Mouse (Mus musculus): Measurements from ENCODE around the gene Gimap1.
A peak's percentile ranks its signal among the peaks of the same experiment; 100 is the strongest.

The Gimap1 gene

DNA sequence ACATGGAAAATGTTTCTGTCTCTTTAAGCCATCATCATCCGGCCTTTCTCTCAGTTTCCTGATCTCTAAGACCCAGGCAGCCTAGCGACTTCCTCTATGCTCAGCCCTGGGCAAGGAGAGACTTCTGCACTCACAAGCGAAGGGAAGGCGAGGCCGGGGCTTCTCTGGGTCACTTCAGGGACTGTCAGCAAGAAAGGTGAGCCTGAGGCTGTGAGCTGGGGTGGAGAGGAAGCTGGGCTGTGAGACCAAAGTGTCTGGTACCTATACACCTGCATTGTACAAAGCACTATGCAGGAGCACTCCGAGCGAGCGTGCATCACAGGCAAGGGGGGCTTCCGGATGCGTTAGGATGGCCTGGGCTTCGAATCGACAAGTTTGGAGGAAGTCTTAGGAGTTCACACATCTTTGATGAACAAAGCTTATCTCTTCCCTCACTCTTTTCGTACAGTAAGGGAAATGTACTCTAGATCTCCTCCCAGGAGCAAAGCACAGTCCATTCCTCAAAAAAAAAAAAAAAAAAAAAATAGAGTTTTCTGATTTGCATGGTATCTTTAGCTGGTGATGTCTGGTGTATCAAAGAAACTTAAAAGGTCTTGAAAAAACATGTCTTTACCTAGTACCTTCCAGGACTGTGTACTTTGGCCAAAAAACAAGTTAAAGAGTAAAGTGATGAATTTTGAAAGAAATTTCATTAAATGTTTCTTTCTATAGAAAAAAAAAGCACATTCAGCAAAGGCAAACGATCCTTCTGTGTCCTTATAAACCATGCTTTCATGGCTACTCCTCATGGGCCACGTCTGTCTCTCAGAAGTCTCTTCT is at the start of gene Gimap1:
Gene Gimap1 (plus strand): TSS at position 94 of the 819 bp plus-strand sequence.
- DNase-seq (ENCODE audit: low spot score), result peak; percentile 52

DNA sequence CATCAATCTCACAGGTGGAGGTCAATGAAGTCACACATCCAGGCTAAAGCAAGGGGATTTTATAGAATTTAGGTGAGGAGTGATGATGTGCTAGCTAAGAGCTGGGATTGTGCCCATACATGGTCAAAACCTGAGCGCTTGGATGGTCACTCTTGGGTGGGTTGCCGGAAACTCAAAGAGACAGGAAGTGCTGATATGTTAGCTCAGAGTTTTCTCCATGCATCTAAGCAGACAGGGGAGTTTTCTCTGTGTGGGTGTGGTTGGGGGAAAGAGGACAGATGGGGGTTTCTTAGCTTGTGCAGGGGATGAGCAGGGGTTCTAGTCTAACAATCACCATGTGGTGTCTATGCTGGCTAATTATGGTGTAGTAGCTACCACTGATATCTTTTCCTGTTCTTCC is 49.5 kb upstream of the Gimap1 start:
- no peak for DNase-seq (ENCODE audit: low spot score)

DNA sequence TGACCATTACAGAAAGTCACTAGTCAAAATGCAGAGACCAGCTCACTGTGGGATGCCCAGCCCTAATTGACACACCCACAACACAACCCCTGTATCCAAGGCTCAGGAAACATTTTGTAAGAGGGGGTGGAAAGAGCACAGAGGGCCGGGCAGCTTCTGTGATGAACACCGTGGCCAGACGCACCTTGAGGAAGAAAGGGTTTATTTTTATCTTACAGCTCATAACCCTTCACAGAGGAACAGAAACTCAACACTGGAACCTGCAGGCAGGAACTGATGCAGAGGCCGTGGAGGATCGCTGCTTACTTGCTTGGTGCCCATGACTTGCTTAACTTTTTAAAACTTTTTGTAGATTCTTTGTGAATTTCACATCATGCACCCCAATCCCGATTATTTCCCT is 45.9 kb upstream of the Gimap1 start:
- no peak for DNase-seq (ENCODE audit: low spot score)

DNA sequence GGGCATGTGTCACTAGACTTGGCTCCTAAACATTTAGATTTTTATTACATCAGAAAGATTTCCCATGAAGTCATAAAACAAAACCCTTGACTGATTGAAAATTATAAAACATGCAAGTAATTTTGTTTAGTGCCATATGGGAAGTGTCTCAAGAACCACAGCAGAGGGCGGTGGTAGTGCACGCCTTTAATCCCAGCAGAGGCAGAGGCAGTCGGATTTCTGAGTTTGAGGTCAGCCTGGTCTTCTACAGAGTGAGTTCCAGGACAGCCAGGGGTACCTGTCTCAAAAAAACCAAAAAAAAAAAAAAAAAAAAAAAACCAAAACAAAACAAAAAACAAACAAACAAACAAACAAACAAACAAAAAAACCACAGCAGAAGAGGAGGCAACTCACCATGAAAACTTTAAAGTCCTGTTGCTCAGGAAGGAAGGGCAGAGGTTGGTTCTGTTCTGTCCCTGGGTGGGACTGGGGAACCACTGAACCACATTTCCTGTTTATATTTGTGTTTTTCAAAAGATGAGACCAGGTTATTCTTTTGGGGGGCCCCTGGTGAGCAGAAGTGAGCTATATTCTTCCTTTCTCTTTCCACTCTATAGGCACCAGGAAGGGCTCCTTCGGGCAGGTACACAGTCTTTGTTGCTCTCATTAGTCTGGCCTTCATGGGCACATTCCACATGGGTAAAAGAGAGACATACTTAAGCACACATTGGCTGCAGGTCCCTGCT is 41.9 kb upstream of the Gimap1 start:
- no peak for DNase-seq (ENCODE audit: low spot score)

DNA sequence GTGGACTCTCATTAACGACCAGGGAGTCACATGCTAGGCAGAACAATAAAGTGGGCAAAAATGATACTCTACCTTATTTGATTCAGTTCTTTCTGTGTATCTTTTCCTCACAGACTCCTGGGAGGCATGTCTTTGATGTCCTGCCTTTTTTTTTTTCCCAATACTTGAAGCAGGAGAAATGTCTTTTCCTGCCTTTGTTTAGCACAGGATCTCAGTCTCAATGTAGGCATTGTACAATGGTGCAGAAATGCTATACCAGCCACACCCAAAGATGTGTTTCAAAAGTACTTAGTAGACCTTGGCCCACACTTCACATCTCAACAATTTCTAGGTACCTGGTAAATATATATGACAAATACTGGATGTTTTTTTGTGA is 41.3 kb upstream of the Gimap1 start:
- no peak for DNase-seq (ENCODE audit: low spot score)

DNA sequence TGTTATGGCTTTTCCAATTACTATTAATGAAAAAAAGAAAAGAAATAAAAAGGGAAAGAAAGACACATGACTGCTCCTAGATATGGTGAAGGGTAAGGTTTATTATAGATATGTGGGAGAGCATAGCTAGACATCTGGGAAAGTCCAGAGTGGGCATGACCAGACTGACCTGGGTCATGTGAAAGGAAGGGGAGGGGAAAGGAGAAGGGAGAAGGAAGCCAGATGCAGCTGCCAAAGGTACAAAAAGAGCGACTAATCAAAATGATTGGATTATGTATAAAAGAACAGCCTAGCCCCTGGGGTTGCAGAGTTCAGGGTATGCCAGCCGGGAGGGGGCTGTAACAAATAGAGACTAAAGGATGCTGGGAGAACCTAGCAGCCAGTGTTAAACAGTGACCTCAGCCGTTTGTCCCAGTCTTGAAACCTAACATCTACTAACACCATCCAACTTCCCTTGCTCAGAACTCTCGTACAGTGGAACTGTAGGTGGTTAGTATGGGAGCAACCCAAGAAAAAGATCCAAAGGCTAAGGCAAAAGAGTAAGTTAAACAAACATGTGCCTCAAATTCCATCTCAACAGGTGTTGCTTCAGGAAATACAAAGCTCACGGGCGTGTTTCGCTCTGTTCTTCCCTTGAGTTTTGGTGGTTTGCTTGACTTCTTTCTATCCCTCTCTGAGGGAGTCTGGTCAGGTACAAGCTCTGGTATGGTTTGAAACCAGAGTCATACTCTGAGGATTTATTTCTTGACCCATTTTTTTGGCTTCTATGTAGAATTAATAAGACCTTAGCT is 40.6 kb upstream of the Gimap1 start:
- DNase-seq (ENCODE audit: low spot score), result no peak

DNA sequence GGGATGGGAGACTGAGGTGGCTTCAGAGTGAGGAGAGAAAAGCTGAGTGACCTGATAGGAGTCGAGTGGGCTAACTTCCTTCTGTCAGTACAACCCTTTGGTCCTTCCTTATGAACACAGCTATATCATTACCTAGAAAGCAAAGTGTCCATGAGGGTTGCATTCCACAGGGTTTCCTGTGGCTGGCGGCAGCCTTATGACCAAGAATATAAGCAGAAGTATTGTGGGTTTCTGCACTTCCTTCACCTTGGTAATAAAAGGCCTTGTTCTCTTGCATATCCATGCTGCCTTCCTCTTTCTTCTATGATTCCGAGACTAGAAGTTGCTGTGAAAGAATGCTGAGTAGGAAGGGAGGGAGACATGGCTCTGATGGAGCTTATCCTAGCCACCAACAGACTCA is 40.0 kb upstream of the Gimap1 start:
- DNase-seq (ENCODE audit: low spot score), result no peak

DNA sequence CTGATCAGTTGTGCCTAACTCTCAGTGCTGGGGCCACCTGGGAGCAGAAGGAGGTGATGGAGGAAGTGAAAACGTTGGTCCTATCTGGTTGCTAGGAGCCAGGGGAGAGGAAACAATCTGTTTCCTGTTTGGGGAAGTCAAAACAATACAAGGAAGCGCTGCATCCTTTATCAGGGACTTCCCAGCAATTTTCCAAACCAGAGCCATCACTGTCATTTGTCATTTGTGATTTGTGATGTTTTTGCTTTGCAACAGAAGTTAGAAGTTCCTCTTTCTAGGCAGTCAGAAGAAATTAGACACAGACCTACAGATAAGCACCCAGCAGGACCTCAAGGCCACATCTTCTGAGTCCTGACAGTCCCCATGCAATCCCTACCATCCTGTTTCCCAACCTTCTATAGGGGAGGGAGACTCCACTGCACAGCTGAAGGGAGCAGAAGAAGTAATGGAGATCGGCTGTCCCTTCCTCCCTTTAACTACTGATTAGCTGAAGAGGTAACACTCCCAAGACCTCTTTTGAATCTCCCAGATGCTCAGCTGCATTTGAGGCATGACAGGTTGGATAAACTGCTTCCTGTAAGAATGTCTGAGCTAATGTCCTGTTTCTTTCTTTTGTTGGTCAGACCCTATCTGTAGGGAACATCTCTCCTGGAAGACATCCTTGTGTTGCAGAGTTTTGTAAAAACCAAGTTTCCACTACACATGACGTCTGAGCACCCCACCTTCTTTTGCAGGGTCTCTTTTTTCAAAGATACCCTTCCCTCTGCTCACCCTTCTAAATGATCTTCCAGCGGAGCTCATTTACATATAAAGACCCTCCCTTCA is 38.4 kb upstream of the Gimap1 start:
- DNase-seq (ENCODE audit: low spot score), result no peak

DNA sequence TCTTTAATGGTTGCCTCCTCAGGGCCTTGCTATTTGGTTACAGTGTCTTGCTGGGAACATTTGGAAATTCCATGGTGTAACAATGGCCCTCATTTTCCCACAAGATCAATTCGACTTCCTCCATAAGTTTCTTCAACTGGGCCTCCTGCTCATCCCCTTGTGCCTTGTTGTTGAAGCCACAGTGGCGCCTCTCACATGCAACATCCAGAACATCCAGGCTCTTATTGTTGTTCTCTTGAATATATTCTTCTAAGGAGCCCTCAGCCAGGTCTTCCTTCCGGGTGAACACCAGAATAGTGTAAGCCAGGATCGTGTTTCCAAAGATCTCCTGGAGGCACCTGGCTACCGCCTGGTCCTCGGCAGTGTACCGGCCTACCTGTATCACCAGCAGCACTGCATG is 36.7 kb upstream of the Gimap1 start:
- no peak for DNase-seq (ENCODE audit: low spot score)

DNA sequence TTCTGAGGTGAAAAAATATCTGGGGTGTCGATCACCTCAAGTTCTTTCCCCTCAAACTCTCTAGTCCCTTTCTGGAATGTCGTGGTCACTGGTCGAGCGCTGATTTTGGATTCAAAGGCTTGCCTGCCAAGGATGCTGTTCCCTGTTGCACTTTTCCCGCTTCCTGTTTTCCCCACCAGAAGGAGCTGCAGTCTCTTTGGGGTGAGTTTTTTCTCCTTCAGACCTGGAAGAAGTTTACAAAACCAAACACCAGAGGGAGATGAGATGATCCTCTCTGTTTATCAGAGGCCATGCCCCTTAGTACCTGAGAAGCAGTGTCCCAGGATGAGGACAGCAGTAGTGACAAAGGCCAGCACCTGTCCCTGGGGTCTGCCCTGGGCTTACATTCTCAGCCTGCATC is 36.3 kb upstream of the Gimap1 start:
- no peak for DNase-seq (ENCODE audit: low spot score)

DNA sequence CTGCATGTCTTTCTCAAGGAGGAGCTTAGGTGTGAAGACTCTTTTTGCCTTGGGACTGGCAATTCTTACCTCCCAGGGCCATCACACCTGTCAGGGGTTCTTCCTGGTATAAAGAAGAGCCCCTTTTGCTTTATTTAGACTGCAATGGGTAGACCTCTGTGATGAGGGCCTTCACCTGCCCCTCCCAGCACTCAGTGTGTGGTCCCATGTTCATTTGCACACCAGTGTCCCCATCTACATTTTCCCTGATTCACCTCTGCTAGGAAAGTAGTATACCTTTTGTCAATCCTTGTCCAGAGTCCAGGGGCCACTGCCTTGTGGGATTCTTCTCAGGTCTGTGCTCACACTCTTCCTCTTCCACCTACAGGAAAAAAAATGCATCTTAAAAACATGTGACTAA is 34.7 kb upstream of the Gimap1 start:
- no peak for DNase-seq (ENCODE audit: low spot score)

DNA sequence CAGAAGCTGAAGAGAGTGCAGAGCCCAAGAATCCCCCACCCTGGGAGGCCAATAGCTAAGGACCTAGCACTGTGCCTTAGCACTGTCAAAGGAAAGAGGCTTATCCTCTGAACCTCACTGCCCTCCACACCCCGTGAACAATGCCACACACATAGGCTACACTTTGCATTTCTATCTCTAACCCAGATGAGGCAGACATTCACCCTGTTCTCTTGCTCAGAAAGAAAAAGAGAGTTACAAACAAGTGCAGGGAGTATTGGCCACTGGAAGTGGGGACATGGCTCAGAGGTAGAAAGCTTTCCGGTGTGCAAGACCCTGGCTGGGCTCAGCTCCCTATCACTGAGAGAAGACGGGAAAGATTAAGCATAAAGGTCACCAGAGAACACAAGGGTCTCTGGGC is 32.7 kb upstream of the Gimap1 start:
- no peak for DNase-seq (ENCODE audit: low spot score)

DNA sequence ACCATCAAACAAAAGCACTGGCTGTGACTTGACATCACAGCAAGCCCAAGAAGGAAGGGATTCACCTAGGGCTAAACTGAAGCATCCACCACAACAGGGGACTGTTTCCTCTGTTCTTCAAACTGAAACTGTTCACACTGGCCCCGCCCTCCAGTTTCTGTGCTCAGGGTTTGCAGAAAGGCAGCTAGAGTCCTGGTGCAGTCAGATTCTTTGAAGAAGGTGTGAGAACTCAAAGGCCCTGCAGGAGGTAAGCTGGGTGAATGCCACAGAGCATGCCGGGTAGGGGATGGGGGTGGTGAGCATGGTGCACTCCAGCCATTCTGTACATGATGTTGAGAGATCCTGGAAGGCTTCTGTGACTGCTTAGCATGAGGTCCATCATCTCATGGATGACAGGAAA is 20.4 kb upstream of the Gimap1 start, which contains the start of the genes Gm28053 and Gimap7:
Gene Gm28053 (plus strand): TSS at position 153 of the 400 bp plus-strand sequence.
Gene Gimap7 (plus strand): TSS at position 167 of the 400 bp plus-strand sequence.
- no peak for DNase-seq (ENCODE audit: low spot score)

DNA sequence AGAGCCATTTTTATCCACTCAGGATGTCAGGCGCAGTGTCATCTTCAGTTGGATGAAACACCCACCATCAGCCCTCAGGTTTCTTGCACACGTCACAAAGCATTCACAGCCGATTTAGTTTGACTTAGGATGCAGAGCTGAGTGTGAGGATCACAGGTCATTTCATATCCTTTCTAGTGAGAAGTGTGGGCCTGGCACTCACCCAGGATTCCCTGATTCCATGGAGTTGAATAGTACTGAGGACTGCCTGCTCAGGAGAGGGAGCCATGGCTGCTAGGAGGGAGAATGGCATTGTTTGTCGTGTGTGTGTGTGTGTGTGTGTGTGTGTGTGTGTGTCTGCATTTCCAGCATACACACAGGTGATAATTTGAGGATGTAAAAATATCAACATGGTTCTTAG is 18.5 kb upstream of the Gimap1 start:
- no peak for DNase-seq (ENCODE audit: low spot score)

DNA sequence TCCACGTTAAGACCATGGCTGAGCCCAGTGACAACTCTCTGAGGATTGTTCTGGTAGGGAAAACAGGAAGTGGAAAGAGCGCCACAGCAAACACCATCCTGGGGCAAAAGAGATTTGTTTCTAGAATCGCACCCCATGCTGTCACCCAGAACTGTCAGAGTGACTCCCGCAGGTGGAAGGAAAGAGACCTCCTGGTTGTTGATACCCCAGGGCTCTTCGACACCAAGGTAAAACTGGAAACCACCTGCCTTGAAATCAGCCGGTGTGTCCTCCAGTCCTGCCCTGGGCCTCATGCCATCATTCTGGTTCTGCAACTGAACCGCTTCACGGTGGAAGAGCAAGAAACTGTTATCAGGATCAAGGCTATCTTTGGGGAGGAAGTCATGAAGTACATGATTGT is 15.4 kb upstream of the Gimap1 start:
- DNase-seq (ENCODE audit: low spot score), result no peak

DNA sequence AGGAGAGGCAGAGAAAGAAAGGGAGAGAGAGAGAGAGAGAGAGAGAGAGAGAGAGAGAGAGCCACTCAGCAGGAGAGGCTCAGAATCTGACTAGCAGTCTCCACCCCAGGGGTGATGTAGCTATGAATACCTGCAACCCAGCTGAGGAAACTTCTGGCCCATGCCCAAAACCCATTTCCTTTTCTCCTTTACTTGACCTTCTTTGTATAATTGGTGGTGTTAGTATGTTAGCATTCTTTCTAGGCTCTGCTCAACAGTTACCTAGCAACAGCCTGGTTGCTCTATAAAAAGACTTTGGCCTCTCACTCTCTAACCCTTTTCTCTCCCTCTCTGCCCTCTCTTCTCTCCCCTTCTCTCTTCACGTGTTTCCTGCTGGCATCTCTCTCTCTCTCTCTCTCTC is 13.4 kb upstream of the Gimap1 start:
- no peak for DNase-seq (ENCODE audit: low spot score)

DNA sequence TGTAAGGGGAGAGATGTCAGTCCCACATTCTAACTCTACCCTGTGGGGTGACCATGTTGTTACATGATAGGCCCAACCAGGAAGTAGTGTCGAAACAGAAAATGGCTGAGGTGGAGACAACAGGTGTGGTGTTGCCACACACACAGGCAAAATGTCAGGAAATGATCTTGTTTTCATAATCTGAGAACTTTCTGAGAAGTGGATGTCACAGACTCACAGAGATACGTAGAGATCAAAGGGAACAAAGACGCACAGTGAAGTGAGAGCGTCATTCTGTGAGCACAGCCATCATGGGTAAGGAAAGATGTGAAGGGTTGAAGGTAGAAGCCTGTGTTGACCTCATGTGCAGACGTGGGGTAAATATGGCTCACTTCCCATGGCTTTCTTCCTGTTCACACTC is 11.1 kb upstream of the Gimap1 start:
- DNase-seq (ENCODE audit: low spot score), result no peak

DNA sequence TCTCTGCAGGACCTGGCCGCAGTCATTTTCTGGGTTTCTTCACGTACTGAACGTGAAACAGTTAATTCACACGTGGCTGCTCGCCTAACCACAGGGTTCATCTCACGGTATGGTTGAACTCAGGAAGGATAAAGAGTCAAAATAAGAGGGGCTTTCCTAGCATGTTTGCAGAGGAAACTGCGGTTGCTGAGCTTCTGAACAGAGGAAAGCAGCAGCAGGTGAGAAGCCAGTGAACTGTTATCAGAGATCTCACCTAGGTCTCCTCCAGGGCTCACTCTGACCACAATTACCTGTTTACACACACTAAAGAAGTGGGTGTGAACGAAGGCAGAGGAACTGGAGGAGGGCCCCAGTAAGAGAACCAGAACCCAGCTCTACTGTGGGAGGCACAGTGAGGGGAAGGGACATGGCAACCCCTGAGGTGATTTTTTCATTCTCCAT is 6.0 kb upstream of the Gimap1 start:
- DNase-seq (ENCODE audit: low spot score), result no peak

DNA sequence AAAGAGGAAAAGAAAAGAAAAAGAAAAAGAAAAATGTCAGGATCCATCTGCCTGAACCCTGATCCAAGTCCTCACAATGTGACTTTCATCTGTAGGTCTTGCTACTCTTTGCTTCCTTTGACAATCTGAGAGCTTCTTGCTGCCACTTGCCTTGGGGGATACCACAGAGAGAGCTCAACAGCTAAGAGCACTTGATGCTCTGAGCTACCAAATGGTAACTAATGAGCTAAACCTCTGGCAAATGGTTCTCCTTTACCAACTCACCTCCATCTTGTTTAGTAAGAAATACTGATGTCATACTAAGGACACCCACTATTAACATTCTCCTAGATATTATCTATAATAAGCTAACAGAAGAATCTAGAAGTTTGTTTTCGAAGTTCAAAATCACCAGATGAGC is 5.2 kb upstream of the Gimap1 start:
- no peak for DNase-seq (ENCODE audit: low spot score)

DNA sequence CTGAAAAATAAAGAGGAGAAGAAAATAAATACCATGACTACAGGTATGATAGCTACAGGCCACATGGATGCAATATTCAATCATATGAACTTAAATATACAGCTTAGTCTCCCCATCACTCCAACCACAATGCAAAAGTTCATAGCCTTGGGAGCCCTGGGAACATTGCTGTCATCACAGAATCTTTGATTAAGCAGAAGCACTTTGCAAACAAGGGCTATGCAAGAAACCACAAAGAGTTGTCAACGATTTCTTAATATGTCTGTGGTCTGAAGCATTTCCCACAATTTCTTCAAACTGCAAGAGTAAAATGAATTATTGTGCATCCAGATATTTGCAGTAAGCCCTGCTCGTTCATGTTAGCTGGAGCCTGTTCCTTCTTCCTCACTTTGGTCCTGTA is 1.8 kb upstream of the Gimap1 start:
- no peak for DNase-seq (ENCODE audit: low spot score)

DNA sequence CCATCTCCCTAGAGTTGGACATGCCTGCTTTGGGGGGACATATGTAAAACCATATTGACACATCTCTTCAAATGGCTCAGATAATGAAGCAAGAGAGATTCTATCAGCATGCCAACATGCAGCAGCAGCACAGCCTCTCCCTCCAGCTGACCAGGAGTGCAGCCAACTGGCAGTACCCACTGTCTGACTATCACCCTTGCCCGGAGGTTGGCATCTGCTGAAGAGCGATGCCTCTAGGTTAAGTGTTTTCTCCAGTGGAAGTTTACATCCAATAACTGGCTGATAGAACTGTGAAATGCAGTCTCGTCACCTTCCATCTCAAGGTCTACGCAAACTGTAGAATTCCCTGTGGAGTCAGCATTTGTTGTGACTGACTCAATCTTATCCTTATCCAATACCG is 1.2 kb upstream of the Gimap1 start:
- no peak for DNase-seq (ENCODE audit: low spot score)

DNA sequence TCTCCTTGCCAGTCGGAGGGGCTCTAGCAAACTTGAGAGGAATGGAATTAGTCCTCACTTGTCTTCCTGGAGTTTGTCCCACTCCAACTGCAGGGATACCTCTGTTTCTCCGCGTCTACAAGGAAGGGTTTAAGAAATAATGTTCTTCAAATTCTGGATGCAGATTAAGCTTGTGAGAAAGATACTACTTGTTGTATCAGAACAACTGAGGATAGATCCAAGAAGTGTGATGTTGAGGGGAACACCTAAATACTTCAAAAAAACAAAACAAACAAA is 864 bp downstream of the Gimap1 start:
- DNase-seq (ENCODE audit: low spot score), result no peak

All from yolk sac, embryonic 10.5 days (tissue).